Mouse (Mus musculus) embryonic facial prominence, embryonic 13.5 days (tissue): ENCODE results near the gene Btbd35f1. TPM values are rescaled to one million over a fixed set of nuclear protein-coding genes. Genes with fewer than 3 reads are reported as not detected.
"Not testable (repeated sequence)": the region's sequence is repeated elsewhere in the genome, so short reads cannot be mapped to it uniquely, and the experiment has no call there.

Experiments
- ATAC-seq: fragments of 200-750 bp; cut with Nextera tagmentation; 2 replicates; pipeline ENCODE4 v1.8.0; 2017; ENCODE audit warnings: low read depth; ENCODE audit not compliant: insufficient number of reproducible peaks, insufficient read depth, low FRiP score, low TSS enrichment
- H3K27ac ChIP-seq: fragments of 300-500 bp; sonication (generic); 2 replicates; pipeline ENCODE4 v1.5.1; 2015; ENCODE audit warnings: moderate library complexity, mild to moderate bottlenecking, inconsistent platforms
- H3K27me3 ChIP-seq: fragments of 300-500 bp; sonication (generic); 2 replicates; pipeline ENCODE4 v1.6.1; 2015; ENCODE audit warnings: mild to moderate bottlenecking, inconsistent platforms
- H3K36me3 ChIP-seq: fragments of 300-500 bp; sonication (generic); 2 replicates; pipeline ENCODE4 v1.6.1; 2015; ENCODE audit warnings: mild to moderate bottlenecking, inconsistent platforms
- H3K4me1 ChIP-seq: fragments of 300-500 bp; sonication (generic); 2 replicates; pipeline ENCODE4 v1.6.1; 2015; ENCODE audit warnings: inconsistent platforms
- H3K4me2 ChIP-seq: fragments of 300-500 bp; sonication (generic); 2 replicates; pipeline ENCODE4 v1.6.1; 2015; ENCODE audit warnings: moderate library complexity, mild to moderate bottlenecking, inconsistent platforms
- H3K4me3 ChIP-seq: fragments of 300-500 bp; sonication (generic); 2 replicates; pipeline ENCODE4 v1.5.1; 2015; ENCODE audit warnings: mild to moderate bottlenecking, inconsistent platforms
- H3K9ac ChIP-seq: fragments of 300-500 bp; sonication (generic); 2 replicates; pipeline ENCODE4 v1.6.1; 2015; ENCODE audit warnings: mild to moderate bottlenecking, inconsistent platforms
- H3K9me3 ChIP-seq: fragments of 300-500 bp; sonication (generic); 2 replicates; pipeline ENCODE4 v1.6.1; 2016; ENCODE audit warnings: inconsistent platforms
- WGBS: fragments of 180-500 bp; shearing (Covaris S2); methylation state at CpG from one replicate; pipeline ENCODE4 v1.1.7; 2015; ENCODE audit warnings: mixed read lengths; 5-methylcytosine and 5-hydroxymethylcytosine counted together
- polyA plus RNA-seq: library from polyadenylated mRNA; unstranded; fragments of >200 nt; fragmentation: Nextera tagmentation; extraction: Ambion mirVana; gene quantifications from 2 replicates; pipeline ENCODE4 v1.2.1, GENCODE M21; 2015

The Btbd35f1 gene
- not detected in 2 replicates for polyA plus RNA-seq

- not testable (repeated sequence) for H3K4me2 ChIP-seq, H3K4me1 ChIP-seq, H3K9me3 ChIP-seq, H3K27ac ChIP-seq, H3K4me3 ChIP-seq, H3K36me3 ChIP-seq, ATAC-seq, H3K27me3 ChIP-seq, H3K9ac ChIP-seq
- no CpG with 5 or more reads among the region's 3 CpGs for WGBS
These were observed at the start of gene Btbd35f1 for GRCm38 (mm10) chrX:32559755-32560154. Btbd35f1 (plus strand) TSS chrX:32560055.

- not testable (repeated sequence) for H3K27ac ChIP-seq, H3K4me2 ChIP-seq, H3K4me3 ChIP-seq, H3K27me3 ChIP-seq, ATAC-seq, H3K9ac ChIP-seq, H3K9me3 ChIP-seq, H3K4me1 ChIP-seq, H3K36me3 ChIP-seq
- 86% methylated on average over 1 of the region's 1 CpGs for WGBS
These were observed 31.2 kb downstream of the Btbd35f1 start for GRCm38 (mm10) chrX:32590878-32591542.

- H3K36me3 ChIP-seq, H3K9me3 ChIP-seq, H3K9ac ChIP-seq, H3K27me3 ChIP-seq, H3K27ac ChIP-seq, H3K4me2 ChIP-seq, H3K4me3 ChIP-seq, ATAC-seq, H3K4me1 ChIP-seq: not testable (repeated sequence)
- WGBS, result 91% methylated on average over 1 of the region's 2 CpGs
These were observed 41.2 kb downstream of the Btbd35f1 start for GRCm38 (mm10) chrX:32601008-32601407.

GRCm38 (mm10) chrX:32601425-32601824 is 41.6 kb downstream of the Btbd35f1 start:
- not testable (repeated sequence) for H3K9ac ChIP-seq, H3K4me2 ChIP-seq, H3K27ac ChIP-seq, H3K36me3 ChIP-seq, H3K9me3 ChIP-seq, ATAC-seq, H3K27me3 ChIP-seq, H3K4me1 ChIP-seq, H3K4me3 ChIP-seq
- 81% methylated on average over 3 of the region's 3 CpGs for WGBS

Other genes starting within 250 kb of the Btbd35f1 start
- gene Gm5926, start 90.7 kb downstream of the Btbd35f1 start, polyA plus RNA-seq, result not detected in 2 replicates
- not detected in 2 replicates for gene Btbd35f21, start 166.1 kb downstream of the Btbd35f1 start, polyA plus RNA-seq